Mouse (Mus musculus) stomach, postnatal 0 days (tissue): ENCODE measurements at regions not wholly inside any gene's neighbourhood (a gene's known extent, or its start where the extent isn't known, plus 50 kb on each side); places are given as distances from the start of the nearest gene placed in this dataset.

Experiments used
- ATAC-seq: fragments of 200-750 bp; cut with Nextera tagmentation; 2 replicates; pipeline ENCODE4 v1.8.0; 2017; ENCODE audit not compliant: low FRiP score, low TSS enrichment
- DNase-seq: peaks from one replicate; pipeline ENCODE4 v3.0.0-alpha.2; 2016; ENCODE audit warnings: low spot score
- H3K27ac ChIP-seq: fragments of 300-500 bp; sonication (generic); replicated peaks from 2 replicates; pipeline ENCODE4 v1.5.1; 2014; ENCODE audit warnings: mild to moderate bottlenecking, control low read depth
- H3K27me3 ChIP-seq: fragments of 300-500 bp; sonication (generic); 2 replicates; pipeline ENCODE4 v1.6.1; 2014; ENCODE audit warnings: low read length; ENCODE audit not compliant: control insufficient read depth, insufficient read depth
- H3K36me3 ChIP-seq: fragments of 300-500 bp; sonication (generic); 2 replicates; pipeline ENCODE4 v1.6.1; 2014; ENCODE audit warnings: low read length, mixed read lengths; ENCODE audit not compliant: control insufficient read depth, insufficient read depth
- H3K4me1 ChIP-seq: fragments of 300-500 bp; sonication (generic); replicated peaks from 2 replicates; pipeline ENCODE4 v1.6.1; 2014; ENCODE audit warnings: antibody characterized with exemption; ENCODE audit not compliant: control insufficient read depth, insufficient read depth
- H3K4me2 ChIP-seq: fragments of 300-500 bp; sonication (generic); replicated peaks from 2 replicates; pipeline ENCODE4 v1.6.1; 2014; ENCODE audit warnings: low read depth, mild to moderate bottlenecking, control low read depth, moderate library complexity
- H3K4me3 ChIP-seq: fragments of 300-500 bp; sonication (generic); 2 replicates; pipeline ENCODE4 v1.5.1; 2014; ENCODE audit warnings: low read depth, low read length, control low read depth
- H3K9ac ChIP-seq: fragments of 300-500 bp; sonication (generic); 2 replicates; pipeline ENCODE4 v1.6.1; 2014; ENCODE audit warnings: mild to moderate bottlenecking, low read length, control low read depth, mixed read lengths
- H3K9me3 ChIP-seq: fragments of 300-500 bp; sonication (generic); 2 replicates; pipeline ENCODE4 v1.6.1; 2016; ENCODE audit warnings: low read length; ENCODE audit not compliant: control insufficient read depth
- CTCF ChIP-seq: IDR thresholded peaks from 2 replicates; pipeline ENCODE4 v1.5.1; 2016; ENCODE audit warnings: antibody characterized with exemption, low read depth, mild to moderate bottlenecking, moderate library complexity
- EP300 ChIP-seq: optimal IDR thresholded peaks from 2 replicates; pipeline ENCODE3; 2016; ENCODE audit warnings: antibody characterized with exemption
- WGBS: fragments of 180-500 bp; shearing (Covaris S2); extraction: QIAGEN DNeasy Blood & Tissue Kit; methylation state at CpG from one replicate; pipeline ENCODE4 v1.1.7; 2014; 5-methylcytosine and 5-hydroxymethylcytosine counted together

GRCm38 (mm10) chr2:147307488-147308386 is 54.0 kb upstream of the Pax1 start:
- Histone ChIP-seq H3K4me2 (no peak overlapping the region), H3K27me3 (no peaks in the 10 kb centered on the region), H3K27ac (no peak overlapping the region), H3K36me3 (no peaks in the 10 kb centered on the region), H3K9ac (no peak overlapping the region), H3K4me3 (no peak overlapping the region), H3K4me1 (no peaks in the 10 kb centered on the region), H3K9me3 (no peaks in the 10 kb centered on the region)
- DNase-seq: peak; percentile 77
- 14% methylated on average over 12 of the region's 12 CpGs for WGBS
- ATAC-seq: peak; percentile 86
- TF ChIP-seq CTCF (peak; percentile 95), EP300 (no peak)

DNA sequence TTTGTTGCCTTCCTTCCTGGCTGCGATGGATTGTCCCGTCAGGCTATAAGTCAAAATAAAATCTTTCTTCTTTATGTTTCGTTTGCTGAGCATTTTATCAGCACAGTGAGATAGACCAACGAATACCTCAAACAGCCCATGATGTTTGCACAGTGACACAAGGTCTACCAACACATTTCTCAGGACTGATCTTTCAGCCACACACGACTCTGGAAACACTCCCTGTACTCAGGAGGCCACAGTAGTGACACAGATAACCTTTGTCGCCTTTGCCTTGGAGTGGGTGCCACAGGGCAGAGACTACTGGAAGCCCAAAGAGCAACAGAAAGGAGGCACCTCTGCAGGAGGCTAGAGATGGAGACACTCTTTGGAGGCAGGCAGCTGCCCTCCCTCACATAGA is 55.0 kb upstream of the Pax1 start:
- Histone ChIP-seq H3K27ac (no peak overlapping the region), H3K9ac (no peak overlapping the region), H3K4me3 (no peak overlapping the region), H3K27me3 (no peaks in the 10 kb centered on the region), H3K36me3 (no peaks in the 10 kb centered on the region), H3K4me1 (no peaks in the 10 kb centered on the region), H3K4me2 (no peak overlapping the region), H3K9me3 (no peaks in the 10 kb centered on the region)
- TF ChIP-seq EP300 (no peak), CTCF (no peak)
- ATAC-seq: peak; percentile 84
- DNase-seq: peak; percentile 38
- 47% methylated on average over 6 of the region's 6 CpGs for WGBS

DNA sequence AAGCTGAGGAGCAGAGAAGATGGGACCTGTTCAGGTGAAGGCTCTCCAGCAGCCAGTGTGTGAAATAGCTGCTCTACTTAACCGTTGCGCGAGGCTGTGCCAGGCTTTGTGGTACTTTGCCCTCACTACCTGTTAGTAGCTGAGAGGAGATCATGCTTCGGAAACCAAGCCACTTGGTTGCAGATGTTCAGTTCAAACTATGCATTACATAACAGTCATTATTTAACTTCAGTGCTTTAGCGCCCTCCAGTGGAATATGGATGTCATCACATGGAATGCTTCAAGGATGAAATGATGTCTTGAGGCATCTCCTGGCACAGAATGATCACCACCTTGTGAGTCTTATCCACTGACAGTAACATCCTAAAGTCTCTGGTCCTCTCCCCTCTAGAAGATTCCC is 56.5 kb upstream of the Pax1 start:
- Histone ChIP-seq H3K4me3 (no peak overlapping the region), H3K9me3 (no peaks in the 10 kb centered on the region), H3K27me3 (no peaks in the 10 kb centered on the region), H3K9ac (no peak overlapping the region), H3K4me1 (no peaks in the 10 kb centered on the region), H3K36me3 (no peaks in the 10 kb centered on the region), H3K27ac (no peak overlapping the region), H3K4me2 (no peak overlapping the region)
- ATAC-seq: no peak
- DNase-seq: no peak
- TF ChIP-seq EP300: no peak
- TF ChIP-seq CTCF: peak; percentile 78
- 31% methylated on average over 5 of the region's 5 CpGs for WGBS

DNA sequence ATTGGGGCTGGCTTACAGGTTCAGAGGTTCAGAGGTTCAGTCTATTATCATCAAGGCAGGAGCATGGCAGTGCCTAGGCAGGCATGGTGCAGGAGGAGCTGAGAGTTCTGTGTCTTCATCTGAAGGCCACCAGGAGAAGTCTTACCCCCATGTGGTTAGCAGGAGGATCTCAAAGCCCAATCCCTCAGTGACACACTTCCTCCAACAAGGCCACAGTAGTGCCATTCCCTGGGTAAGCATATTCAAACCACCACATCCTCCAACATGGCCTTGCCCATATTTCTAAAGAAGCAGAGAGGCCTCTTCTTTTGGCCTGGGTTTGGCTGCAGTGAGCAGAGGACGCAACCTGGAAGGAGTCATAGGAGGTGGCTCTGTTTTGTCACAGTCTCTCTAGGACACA is 61.2 kb upstream of the Pax1 start:
- no peaks in the 10 kb centered on the region for H3K9me3 ChIP-seq
- DNase-seq: no peak
- no peaks in the 10 kb centered on the region for H3K4me1 ChIP-seq
- H3K27ac ChIP-seq: no peak overlapping the region
- no peak for ATAC-seq
- WGBS: 95% methylated on average over 1 of the region's 1 CpGs
- H3K4me2 ChIP-seq: no peak overlapping the region
- H3K9ac ChIP-seq: no peak overlapping the region
- H3K4me3 ChIP-seq: no peak overlapping the region
- no peaks in the 10 kb centered on the region for H3K27me3 ChIP-seq
- no peaks in the 10 kb centered on the region for H3K36me3 ChIP-seq
- no peak for TF ChIP-seq EP300
- TF ChIP-seq CTCF: no peak

GRCm38 (mm10) chr2:147299359-147299758 is 62.4 kb upstream of the Pax1 start:
- H3K4me3 ChIP-seq: no peak overlapping the region
- 62% methylated on average over 3 of the region's 3 CpGs for WGBS
- TF ChIP-seq CTCF (no peak), EP300 (no peak)
- ATAC-seq (no peak), DNase-seq (no peak)
- no peaks in the 10 kb centered on the region for H3K9me3 ChIP-seq
- no peak overlapping the region for H3K4me2 ChIP-seq
- no peaks in the 10 kb centered on the region for H3K36me3 ChIP-seq
- no peak overlapping the region for H3K27ac ChIP-seq
- no peaks in the 10 kb centered on the region for H3K27me3 ChIP-seq
- no peak overlapping the region for H3K9ac ChIP-seq
- no peaks in the 10 kb centered on the region for H3K4me1 ChIP-seq

GRCm38 (mm10) chr2:147298499-147298896 is 63.2 kb upstream of the Pax1 start:
- DNase-seq: peak; percentile 44
- TF ChIP-seq EP300 (no peak), CTCF (no peak)

More at GRCm38 (mm10) chr2:147298499-147298896, 63.2 kb upstream of the Pax1 start:
- Histone ChIP-seq H3K36me3 (no peaks in the 10 kb centered on the region), H3K9me3 (no peaks in the 10 kb centered on the region), H3K9ac (no peak overlapping the region), H3K4me3 (no peak overlapping the region), H3K27ac (no peak overlapping the region), H3K27me3 (no peaks in the 10 kb centered on the region), H3K4me2 (no peak overlapping the region), H3K4me1 (no peaks in the 10 kb centered on the region)
- 36% methylated on average over 7 of the region's 7 CpGs for WGBS
- ATAC-seq: 0 out of 2 replicates have a peak, but pooled peaks have one; percentile 26
